Mouse (Mus musculus): Measurements from ENCODE around the gene Ankrd28. TPM values are rescaled to one million over a fixed set of nuclear protein-coding genes. Genes with fewer than 3 reads are reported as not detected.

The Ankrd28 gene
- polyA plus RNA-seq, 1 experiment from 2014 or later, result 7.9 TPM

GRCm38 (mm10) chr14:31854667-31855066, 24.2 kb upstream of the Ankrd28 start:
- no peaks in the 10 kb centered on the region for H3K9me3 ChIP-seq (ENCODE audit: control insufficient read depth, low read length)
- no peaks in the 10 kb centered on the region for H3K4me1 ChIP-seq (ENCODE audit: control insufficient read depth, insufficient read depth, low read depth, low read length)
- no peak overlapping the region for H3K4me2 ChIP-seq (ENCODE audit: low read length)
- H3K9ac ChIP-seq (ENCODE audit: low read depth, low read length), result no peak overlapping the region
- H3K4me3 ChIP-seq (ENCODE audit: low read length), result no peak overlapping the region
- no peaks in the 10 kb centered on the region for H3K27me3 ChIP-seq (replicated peaks; ENCODE audit: control insufficient read depth, insufficient read depth, low read length)
- no peak for ATAC-seq
- H3K27ac ChIP-seq (ENCODE audit: low read depth, low read length), result no peak overlapping the region
- 61% methylated on average over 4 of the region's 4 CpGs for WGBS
- no peaks in the 10 kb centered on the region for H3K36me3 ChIP-seq (ENCODE audit: control insufficient read depth, insufficient read depth, low read length)

GRCm38 (mm10) chr14:31843571-31843970, 13.1 kb upstream of the Ankrd28 start:
- no peak for ATAC-seq
- Histone ChIP-seq H3K4me1 (ENCODE audit: control insufficient read depth, insufficient read depth, low read depth, low read length) (no peaks in the 10 kb centered on the region), H3K9me3 (ENCODE audit: control insufficient read depth, low read length) (no peaks in the 10 kb centered on the region), H3K36me3 (ENCODE audit: control insufficient read depth, insufficient read depth, low read length) (no peaks in the 10 kb centered on the region), H3K27ac (ENCODE audit: low read depth, low read length) (no peak overlapping the region), H3K9ac (ENCODE audit: low read depth, low read length) (no peak overlapping the region), H3K4me2 (ENCODE audit: low read length) (no peak overlapping the region), H3K4me3 (ENCODE audit: low read length) (no peak overlapping the region), H3K27me3 (replicated peaks; ENCODE audit: control insufficient read depth, insufficient read depth, low read length) (no peaks in the 10 kb centered on the region)
- WGBS, result 79% methylated on average over 4 of the region's 4 CpGs

GRCm38 (mm10) chr14:31832022-31832421, 1.6 kb upstream of the Ankrd28 start:
- no peak for ATAC-seq
- Histone ChIP-seq H3K4me3 (ENCODE audit: low read length) (peak overlapping the region; percentile 88), H3K27me3 (replicated peaks; ENCODE audit: control insufficient read depth, insufficient read depth, low read length) (no peaks in the 10 kb centered on the region), H3K9ac (ENCODE audit: low read depth, low read length) (no peak overlapping the region), H3K27ac (ENCODE audit: low read depth, low read length) (no peak overlapping the region), H3K36me3 (ENCODE audit: control insufficient read depth, insufficient read depth, low read length) (no peaks in the 10 kb centered on the region), H3K9me3 (ENCODE audit: control insufficient read depth, low read length) (peaks cover 7% of the 10 kb centered on the region), H3K4me2 (ENCODE audit: low read length) (peak overlapping the region; percentile 68), H3K4me1 (ENCODE audit: control insufficient read depth, insufficient read depth, low read depth, low read length) (peaks cover 2% of the 10 kb centered on the region; the same call in 1 of the 2 replicates)
- 50% methylated on average over 4 of the region's 4 CpGs for WGBS

GRCm38 (mm10) chr14:31831370-31831712, 890 bp upstream of the Ankrd28 start:
- Histone ChIP-seq H3K4me3 (ENCODE audit: low read length) (peak overlapping the region; percentile 88), H3K27me3 (replicated peaks; ENCODE audit: control insufficient read depth, insufficient read depth, low read length) (no peaks in the 10 kb centered on the region), H3K27ac (ENCODE audit: low read depth, low read length) (peak overlapping the region; percentile 94), H3K4me1 (ENCODE audit: control insufficient read depth, insufficient read depth, low read depth, low read length) (peaks cover 2% of the 10 kb centered on the region; the same call in 1 of the 2 replicates), H3K9ac (ENCODE audit: low read depth, low read length) (peak overlapping the region; percentile 77), H3K4me2 (ENCODE audit: low read length) (peak overlapping the region; percentile 68), H3K36me3 (ENCODE audit: control insufficient read depth, insufficient read depth, low read length) (no peaks in the 10 kb centered on the region), H3K9me3 (ENCODE audit: control insufficient read depth, low read length) (peaks cover 2% of the 10 kb centered on the region; the same call in 1 of the 2 replicates)
- no peak for ATAC-seq
- 2% methylated on average over 7 of the region's 7 CpGs for WGBS

GRCm38 (mm10) chr14:31829761-31830562, 489 bp downstream of the Ankrd28 start:
- Histone ChIP-seq H3K27me3 (replicated peaks; ENCODE audit: control insufficient read depth, insufficient read depth, low read length) (no peaks in the 10 kb centered on the region), H3K9ac (ENCODE audit: low read depth, low read length) (peak overlapping the region; percentile 90), H3K4me2 (ENCODE audit: low read length) (peak overlapping the region; percentile 73), H3K9me3 (ENCODE audit: control insufficient read depth, low read length) (no peaks in the 10 kb centered on the region), H3K27ac (ENCODE audit: low read depth, low read length) (peak overlapping the region; percentile 94), H3K4me3 (ENCODE audit: low read length) (peak overlapping the region; percentile 88), H3K4me1 (ENCODE audit: control insufficient read depth, insufficient read depth, low read depth, low read length) (peaks cover 2% of the 10 kb centered on the region; the same call in 1 of the 2 replicates), H3K36me3 (ENCODE audit: control insufficient read depth, insufficient read depth, low read length) (no peaks in the 10 kb centered on the region)
- ATAC-seq, result peak; percentile 4; the same call in 1 of the 2 replicates
- under 1% methylated on average over 53 of the region's 97 CpGs for WGBS

- peaks cover 2% of the 10 kb centered on the region; the same call in 1 of the 2 replicates for H3K4me1 ChIP-seq (ENCODE audit: control insufficient read depth, insufficient read depth, low read depth, low read length)
- H3K27me3 ChIP-seq (replicated peaks; ENCODE audit: control insufficient read depth, insufficient read depth, low read length), result no peaks in the 10 kb centered on the region
- H3K9me3 ChIP-seq (ENCODE audit: control insufficient read depth, low read length), result no peaks in the 10 kb centered on the region
- no peaks in the 10 kb centered on the region for H3K36me3 ChIP-seq (ENCODE audit: control insufficient read depth, insufficient read depth, low read length)
- no peak overlapping the region for H3K4me2 ChIP-seq (ENCODE audit: low read length)
- no peak overlapping the region for H3K27ac ChIP-seq (ENCODE audit: low read depth, low read length)
- no peak overlapping the region for H3K9ac ChIP-seq (ENCODE audit: low read depth, low read length)
- no peak overlapping the region for H3K4me3 ChIP-seq (ENCODE audit: low read length)
- ATAC-seq, result no peak
Measured at GRCm38 (mm10) chr14:31827221-31827620, 3.2 kb downstream of the Ankrd28 start.

GRCm38 (mm10) chr14:31809942-31810341, 20.5 kb downstream of the Ankrd28 start:
- no peaks in the 10 kb centered on the region for H3K36me3 ChIP-seq (ENCODE audit: control insufficient read depth, insufficient read depth, low read length)
- WGBS, result 90% methylated on average over 5 of the region's 5 CpGs
- H3K9me3 ChIP-seq (ENCODE audit: control insufficient read depth, low read length), result no peaks in the 10 kb centered on the region
- H3K9ac ChIP-seq (ENCODE audit: low read depth, low read length), result no peak overlapping the region
- no peaks in the 10 kb centered on the region for H3K27me3 ChIP-seq (replicated peaks; ENCODE audit: control insufficient read depth, insufficient read depth, low read length)
- no peak overlapping the region for H3K4me3 ChIP-seq (ENCODE audit: low read length)
- no peaks in the 10 kb centered on the region for H3K4me1 ChIP-seq (ENCODE audit: control insufficient read depth, insufficient read depth, low read depth, low read length)
- H3K4me2 ChIP-seq (ENCODE audit: low read length), result no peak overlapping the region
- no peak for ATAC-seq
- H3K27ac ChIP-seq (ENCODE audit: low read depth, low read length), result no peak overlapping the region

GRCm38 (mm10) chr14:31803791-31804190, 26.7 kb downstream of the Ankrd28 start:
- H3K4me1 ChIP-seq (ENCODE audit: control insufficient read depth, insufficient read depth, low read depth, low read length), result no peaks in the 10 kb centered on the region; the same call in 1 of the 2 replicates
- no peak overlapping the region for H3K27ac ChIP-seq (ENCODE audit: low read depth, low read length)
- WGBS, result 33% methylated on average over 2 of the region's 2 CpGs
- no peak for ATAC-seq
- no peak overlapping the region for H3K4me2 ChIP-seq (ENCODE audit: low read length)
- no peaks in the 10 kb centered on the region for H3K27me3 ChIP-seq (replicated peaks; ENCODE audit: control insufficient read depth, insufficient read depth, low read length)
- H3K9me3 ChIP-seq (ENCODE audit: control insufficient read depth, low read length), result no peaks in the 10 kb centered on the region
- no peak overlapping the region for H3K4me3 ChIP-seq (ENCODE audit: low read length)
- no peak overlapping the region for H3K9ac ChIP-seq (ENCODE audit: low read depth, low read length)
- no peaks in the 10 kb centered on the region for H3K36me3 ChIP-seq (ENCODE audit: control insufficient read depth, insufficient read depth, low read length)

- no peak overlapping the region for H3K4me2 ChIP-seq (ENCODE audit: low read length)
- H3K9ac ChIP-seq (ENCODE audit: low read depth, low read length), result no peak overlapping the region
- WGBS, result 84% methylated on average over 7 of the region's 7 CpGs
- no peaks in the 10 kb centered on the region for H3K27me3 ChIP-seq (replicated peaks; ENCODE audit: control insufficient read depth, insufficient read depth, low read length)
- no peak overlapping the region for H3K27ac ChIP-seq (ENCODE audit: low read depth, low read length)
- H3K9me3 ChIP-seq (ENCODE audit: control insufficient read depth, low read length), result no peaks in the 10 kb centered on the region
- no peaks in the 10 kb centered on the region for H3K36me3 ChIP-seq (ENCODE audit: control insufficient read depth, insufficient read depth, low read length)
- no peak overlapping the region for H3K4me3 ChIP-seq (ENCODE audit: low read length)
- ATAC-seq, result no peak
- H3K4me1 ChIP-seq (ENCODE audit: control insufficient read depth, insufficient read depth, low read depth, low read length), result no peaks in the 10 kb centered on the region; the same call in 1 of the 2 replicates
Measured at GRCm38 (mm10) chr14:31800976-31801375, 29.5 kb downstream of the Ankrd28 start.
